Mouse (Mus musculus) heart, embryonic 12.5 days (tissue): ENCODE measurements around the gene Calml3. TPM values are rescaled to one million over a fixed set of nuclear protein-coding genes. Genes with fewer than 3 reads are reported as not detected.
"Not testable (repeated sequence)": the region's sequence is repeated elsewhere in the genome, so short reads cannot be mapped to it uniquely, and the experiment has no call there.

ENCODE experiments used
- ATAC-seq: fragments of 200-750 bp; cut with Nextera tagmentation; 2 replicates; pipeline ENCODE4 v1.8.0; 2017; ENCODE audit warnings: moderate TSS enrichment, moderate library complexity; ENCODE audit not compliant: insufficient number of reproducible peaks, low FRiP score
- H3K27ac ChIP-seq: fragments of 300-500 bp; sonication (generic); 2 replicates; pipeline ENCODE4 v1.5.1; 2016; ENCODE audit warnings: mild to moderate bottlenecking, moderate library complexity; ENCODE audit not compliant: poor library complexity, severe bottlenecking
- H3K27me3 ChIP-seq: fragments of 300-500 bp; sonication (generic); replicated peaks from 2 replicates; pipeline ENCODE4 v1.6.1; 2016; ENCODE audit warnings: mild to moderate bottlenecking, moderate library complexity
- H3K36me3 ChIP-seq: fragments of 300-500 bp; sonication (generic); 2 replicates; pipeline ENCODE4 v1.6.1; 2016; ENCODE audit warnings: mild to moderate bottlenecking, moderate library complexity
- H3K4me1 ChIP-seq: fragments of 300-500 bp; sonication (generic); replicated peaks from 2 replicates; pipeline ENCODE4 v1.6.1; 2016; ENCODE audit warnings: mild to moderate bottlenecking
- H3K4me2 ChIP-seq: fragments of 300-500 bp; sonication (generic); 2 replicates; pipeline ENCODE4 v1.6.1; 2016; ENCODE audit warnings: mild to moderate bottlenecking, moderate library complexity
- H3K4me3 ChIP-seq: fragments of 300-500 bp; sonication (generic); 2 replicates; pipeline ENCODE4 v1.5.1; 2016; ENCODE audit warnings: mild to moderate bottlenecking
- H3K9ac ChIP-seq: fragments of 300-500 bp; sonication (generic); 2 replicates; pipeline ENCODE4 v1.6.1; 2016; ENCODE audit warnings: mild to moderate bottlenecking, moderate library complexity
- H3K9me3 ChIP-seq: fragments of 300-500 bp; sonication (generic); replicated peaks from 2 replicates; pipeline ENCODE4 v1.6.1; 2016; ENCODE audit warnings: mild to moderate bottlenecking, moderate library complexity
- WGBS: fragments of 180-500 bp; shearing (Covaris S2); methylation state at CpG from one replicate; pipeline ENCODE4 v1.1.7; 2016; 5-methylcytosine and 5-hydroxymethylcytosine counted together
- polyA plus RNA-seq: library from polyadenylated mRNA; unstranded; fragments of >200 nt; fragmentation: Nextera tagmentation; extraction: Ambion mirVana; gene quantifications from 2 replicates; pipeline ENCODE4 v1.2.1, GENCODE M21; 2016

The Calml3 gene
- polyA plus RNA-seq: not detected in 2 replicates

- H3K4me1 ChIP-seq: peaks cover 19% of the 10 kb centered on the region
- WGBS: 87% methylated on average over 13 of the region's 13 CpGs
- no peaks in the 10 kb centered on the region for H3K9me3 ChIP-seq
- H3K4me3 ChIP-seq: no peak within 1 kb of the TSS
- no peak within 1 kb of the TSS for H3K9ac ChIP-seq
- ATAC-seq: no peak
- no peaks in the 10 kb centered on the region for H3K27me3 ChIP-seq
- H3K36me3 ChIP-seq: no peaks in the 10 kb centered on the region
- H3K27ac ChIP-seq: no peak within 1 kb of the TSS
- no peak within 1 kb of the TSS for H3K4me2 ChIP-seq
Measured at GRCm38 (mm10) chr13:3804186-3804585, at the start of gene Calml3. TSS of gene Calml3 (minus strand) at chr13:3804316.

- WGBS: 63% methylated on average over 1 of the region's 1 CpGs
- H3K4me3 ChIP-seq: no peak overlapping the region
- H3K9me3 ChIP-seq: no peaks in the 10 kb centered on the region
- H3K36me3 ChIP-seq: no peaks in the 10 kb centered on the region
- H3K4me2 ChIP-seq: no peak overlapping the region
- no peak overlapping the region for H3K27ac ChIP-seq
- no peaks in the 10 kb centered on the region for H3K4me1 ChIP-seq
- no peak for ATAC-seq
- no peaks in the 10 kb centered on the region for H3K27me3 ChIP-seq
- H3K9ac ChIP-seq: no peak overlapping the region
Measured at GRCm38 (mm10) chr13:3850330-3850729, 46.2 kb upstream of the Calml3 start.

GRCm38 (mm10) chr13:3840662-3841061 is 36.5 kb upstream of the Calml3 start:
- not testable (repeated sequence) for H3K4me1 ChIP-seq, H3K27me3 ChIP-seq, H3K36me3 ChIP-seq, H3K4me3 ChIP-seq, ATAC-seq, H3K9me3 ChIP-seq, H3K27ac ChIP-seq, H3K9ac ChIP-seq, H3K4me2 ChIP-seq

- not testable (repeated sequence) for H3K4me1 ChIP-seq, H3K36me3 ChIP-seq, H3K9me3 ChIP-seq, H3K9ac ChIP-seq, H3K27ac ChIP-seq, H3K4me3 ChIP-seq, H3K4me2 ChIP-seq, ATAC-seq, H3K27me3 ChIP-seq
Measured at GRCm38 (mm10) chr13:3837312-3837807, 33.2 kb upstream of the Calml3 start, which contains the start of gene Calm4. TSS of gene Calm4 (plus strand) at chr13:3837757.

- not testable (repeated sequence) for H3K4me3 ChIP-seq, H3K27me3 ChIP-seq, H3K36me3 ChIP-seq, H3K9me3 ChIP-seq, H3K9ac ChIP-seq, H3K4me2 ChIP-seq, H3K27ac ChIP-seq, ATAC-seq, H3K4me1 ChIP-seq
Measured at GRCm38 (mm10) chr13:3833644-3834043, 29.5 kb upstream of the Calml3 start.

- Histone ChIP-seq H3K36me3 (no peaks in the 10 kb centered on the region), H3K4me3 (no peak overlapping the region), H3K27me3 (no peaks in the 10 kb centered on the region), H3K27ac (no peak overlapping the region), H3K4me1 (no peaks in the 10 kb centered on the region), H3K9me3 (no peaks in the 10 kb centered on the region), H3K4me2 (no peak overlapping the region), H3K9ac (no peak overlapping the region)
- ATAC-seq: no peak
- WGBS: 60% methylated on average over 2 of the region's 2 CpGs
Measured at GRCm38 (mm10) chr13:3832450-3832849, 28.3 kb upstream of the Calml3 start.

- no peak for ATAC-seq
- no peak overlapping the region for H3K27ac ChIP-seq
- H3K4me2 ChIP-seq: no peak overlapping the region
- no peaks in the 10 kb centered on the region for H3K9me3 ChIP-seq
- no peaks in the 10 kb centered on the region for H3K27me3 ChIP-seq
- 60% methylated on average over 1 of the region's 1 CpGs for WGBS
- no peaks in the 10 kb centered on the region for H3K36me3 ChIP-seq
- H3K4me1 ChIP-seq: no peaks in the 10 kb centered on the region
- H3K9ac ChIP-seq: no peak overlapping the region
- no peak overlapping the region for H3K4me3 ChIP-seq
Measured at GRCm38 (mm10) chr13:3831994-3832393, 27.9 kb upstream of the Calml3 start.

- Histone ChIP-seq H3K27ac (no peak overlapping the region), H3K4me3 (no peak overlapping the region), H3K4me1 (no peaks in the 10 kb centered on the region), H3K4me2 (no peak overlapping the region), H3K27me3 (no peaks in the 10 kb centered on the region), H3K9ac (no peak overlapping the region), H3K36me3 (no peaks in the 10 kb centered on the region), H3K9me3 (no peaks in the 10 kb centered on the region)
- ATAC-seq: no peak
- WGBS: 78% methylated on average over 5 of the region's 5 CpGs
Measured at GRCm38 (mm10) chr13:3831546-3831945, 27.4 kb upstream of the Calml3 start.

- no peak for ATAC-seq
- Histone ChIP-seq H3K27me3 (no peaks in the 10 kb centered on the region), H3K4me3 (no peak overlapping the region), H3K27ac (no peak overlapping the region), H3K9ac (no peak overlapping the region), H3K4me1 (no peaks in the 10 kb centered on the region), H3K4me2 (no peak overlapping the region), H3K9me3 (no peaks in the 10 kb centered on the region), H3K36me3 (no peaks in the 10 kb centered on the region)
Measured at GRCm38 (mm10) chr13:3825726-3826125, 21.6 kb upstream of the Calml3 start.

- Histone ChIP-seq H3K27ac (no peak overlapping the region), H3K4me1 (no peaks in the 10 kb centered on the region), H3K4me3 (no peak overlapping the region), H3K4me2 (no peak overlapping the region), H3K36me3 (no peaks in the 10 kb centered on the region), H3K9ac (no peak overlapping the region), H3K27me3 (no peaks in the 10 kb centered on the region), H3K9me3 (no peaks in the 10 kb centered on the region)
- ATAC-seq: no peak
- 56% methylated on average over 4 of the region's 4 CpGs for WGBS
Measured at GRCm38 (mm10) chr13:3822105-3822504, 18.0 kb upstream of the Calml3 start.

- no peaks in the 10 kb centered on the region for H3K27me3 ChIP-seq
- no peak overlapping the region for H3K27ac ChIP-seq
- no peaks in the 10 kb centered on the region for H3K36me3 ChIP-seq
- no peaks in the 10 kb centered on the region for H3K9me3 ChIP-seq
- WGBS: 73% methylated on average over 2 of the region's 2 CpGs
- no peaks in the 10 kb centered on the region for H3K4me1 ChIP-seq
- H3K9ac ChIP-seq: no peak overlapping the region
- H3K4me3 ChIP-seq: no peak overlapping the region
- H3K4me2 ChIP-seq: no peak overlapping the region
- no peak for ATAC-seq
Measured at GRCm38 (mm10) chr13:3818740-3819076, 14.6 kb upstream of the Calml3 start.

- Histone ChIP-seq H3K4me2 (no peak overlapping the region), H3K36me3 (no peaks in the 10 kb centered on the region), H3K9ac (no peak overlapping the region), H3K27me3 (no peaks in the 10 kb centered on the region), H3K4me1 (no peaks in the 10 kb centered on the region), H3K9me3 (no peaks in the 10 kb centered on the region), H3K4me3 (no peak overlapping the region), H3K27ac (no peak overlapping the region)
- ATAC-seq: no peak
- 58% methylated on average over 5 of the region's 5 CpGs for WGBS
Measured at GRCm38 (mm10) chr13:3818012-3818739, 14.1 kb upstream of the Calml3 start.
